In genomic region chr6:128992753-128993152, GRCm38 (mm10) we compare ENCODE assay signal across 9 mouse cellular contexts. TPM values are rescaled to one million over a fixed set of nuclear protein-coding genes. Genes with fewer than 3 reads are reported as not detected.
DNase-seq lines count a peak whose midpoint lies in the region; ATAC-seq lines count a peak whose summit lies in the region.
"Had no signal": no experiment of that assay in that cellular context is flagged by ENCODE, and none has a peak within 500 bp of the region (broad histone marks: within the 10 kb centered on the region; RNA-seq: fewer than 3 reads in every experiment).

No protein-coding gene starts in this region.

- no peaks in the 10 kb centered on the region for H3K9me3 ChIP-seq in liver, embryonic 12.5 days (replicated peaks)
- H3K9me3 ChIP-seq in liver, embryonic 11.5 days (ENCODE audit: control insufficient read depth, low read length): no peaks in the 10 kb centered on the region
- H3K9me3 ChIP-seq in embryonic facial prominence, embryonic 12.5 days: no peaks in the 10 kb centered on the region
- H3K9me3 ChIP-seq in limb, embryonic 11.5 days (ENCODE audit: control insufficient read depth, low read length): no peaks in the 10 kb centered on the region

- no peak for DNase-seq in liver, embryonic 11.5 days (ENCODE audit: low spot score)
- DNase-seq in limb, embryonic 11.5 days (ENCODE audit: low spot score): no peak
- DNase-seq in cerebellum, postnatal 4 days (ENCODE audit: low spot score in 2 of 2): no peak
- no peak for DNase-seq in layer of hippocampus, adult 11-12 months (ENCODE audit: low spot score)
- DNase-seq in gastrocnemius, postnatal 36 days: no peak
- DNase-seq: gastrocnemius, postnatal 25 days had no signal

- H3K4me3 ChIP-seq in liver, embryonic 12.5 days: no peak overlapping the region
- no peak overlapping the region for H3K4me3 ChIP-seq in liver, embryonic 11.5 days (ENCODE audit: low read depth, low read length)
- H3K4me3 ChIP-seq in embryonic facial prominence, embryonic 12.5 days: no peak overlapping the region
- H3K4me3 ChIP-seq in limb, embryonic 11.5 days (ENCODE audit: low read depth, low read length): no peak overlapping the region

- intact Hi-C loops in gastrocnemius, postnatal 36 days (cut with DNase I): no loop called here

- H3K4me1 ChIP-seq in liver, embryonic 12.5 days: peaks cover 20% of the 10 kb centered on the region
- H3K4me1 ChIP-seq in liver, embryonic 11.5 days (replicated peaks; ENCODE audit: control insufficient read depth, insufficient read depth, low read length): no peaks in the 10 kb centered on the region; the same call in 1 of the 2 replicates
- peaks cover 4% of the 10 kb centered on the region; the same call in 1 of the 2 replicates for H3K4me1 ChIP-seq in embryonic facial prominence, embryonic 12.5 days
- no peaks in the 10 kb centered on the region for H3K4me1 ChIP-seq in limb, embryonic 11.5 days (ENCODE audit: control insufficient read depth, insufficient read depth, low read length)

- no peak overlapping the region for H3K9ac ChIP-seq in liver, embryonic 12.5 days
- no peak overlapping the region for H3K9ac ChIP-seq in liver, embryonic 11.5 days (ENCODE audit: low read depth, low read length)
- H3K9ac ChIP-seq in embryonic facial prominence, embryonic 12.5 days: no peak overlapping the region
- H3K9ac ChIP-seq in limb, embryonic 11.5 days (ENCODE audit: low read length): no peak overlapping the region

- no peak overlapping the region for H3K4me2 ChIP-seq in liver, embryonic 12.5 days
- H3K4me2 ChIP-seq in liver, embryonic 11.5 days: no peak overlapping the region
- peak overlapping the region; percentile 17 for H3K4me2 ChIP-seq in embryonic facial prominence, embryonic 12.5 days (replicated peaks)
- H3K4me2 ChIP-seq in limb, embryonic 11.5 days (ENCODE audit: low read depth, severe bottlenecking): no peak overlapping the region

- no peak for ATAC-seq in liver, embryonic 12.5 days
- ATAC-seq in liver, embryonic 11.5 days (replicated peaks; ENCODE audit: low FRiP score): no peak
- peak; percentile 72; the same call in 1 of the 2 replicates for ATAC-seq in embryonic facial prominence, embryonic 12.5 days (ENCODE audit: insufficient number of reproducible peaks, insufficient read depth, low FRiP score, low TSS enrichment)
- ATAC-seq in limb, embryonic 11.5 days (ENCODE audit: insufficient number of reproducible peaks, low FRiP score, low TSS enrichment, low read depth): 0 out of 2 replicates have a peak, but pooled peaks have one; percentile 44
- 0 out of 2 replicates have a peak, but pooled peaks have one; percentile 30 for ATAC-seq in neutrophil, adult 5-6 weeks (ENCODE audit: extremely low read depth, insufficient number of reproducible peaks, low FRiP score, poor library complexity, severe bottlenecking)

- 63% methylated on average over 3 of the region's 3 CpGs for WGBS in liver, embryonic 12.5 days (ENCODE audit: insufficient replicate concordance)
- 77% methylated on average over 3 of the region's 3 CpGs for WGBS in liver, embryonic 11.5 days
- 22% methylated on average over 3 of the region's 3 CpGs for WGBS in embryonic facial prominence, embryonic 12.5 days
- WGBS in limb, embryonic 11.5 days: 77% methylated on average over 3 of the region's 3 CpGs

- peak overlapping the region; percentile 21; the same call in 1 of the 2 replicates for H3K27ac ChIP-seq in liver, embryonic 12.5 days
- H3K27ac ChIP-seq in liver, embryonic 11.5 days (ENCODE audit: low read depth, low read length): no peak overlapping the region
- H3K27ac ChIP-seq in embryonic facial prominence, embryonic 12.5 days: peak overlapping the region; percentile 78
- no peak overlapping the region for H3K27ac ChIP-seq in limb, embryonic 11.5 days (replicated peaks; ENCODE audit: low read depth, low read length)

- no peaks in the 10 kb centered on the region for H3K36me3 ChIP-seq in liver, embryonic 12.5 days
- no peaks in the 10 kb centered on the region for H3K36me3 ChIP-seq in liver, embryonic 11.5 days (ENCODE audit: control insufficient read depth, insufficient read depth, low read length)
- H3K36me3 ChIP-seq in embryonic facial prominence, embryonic 12.5 days: no peaks in the 10 kb centered on the region
- no peaks in the 10 kb centered on the region for H3K36me3 ChIP-seq in limb, embryonic 11.5 days (ENCODE audit: control insufficient read depth, insufficient read depth, low read length)

- H3K27me3 ChIP-seq in liver, embryonic 12.5 days (replicated peaks): no peaks in the 10 kb centered on the region
- no peaks in the 10 kb centered on the region for H3K27me3 ChIP-seq in liver, embryonic 11.5 days (replicated peaks; ENCODE audit: control insufficient read depth, insufficient read depth, low read length)
- no peaks in the 10 kb centered on the region for H3K27me3 ChIP-seq in embryonic facial prominence, embryonic 12.5 days
- H3K27me3 ChIP-seq in limb, embryonic 11.5 days (ENCODE audit: control insufficient read depth, insufficient read depth, low read length): no peaks in the 10 kb centered on the region

RNA-seq across cellular contexts. Expression of gene Klrb1f, which starts 52.9 kb away (rescaled TPM):
- polyA plus RNA-seq in liver, embryonic 12.5 days (2016; fragmentation: Nextera tagmentation; extraction: Ambion mirVana): 0.38 and 0.50 TPM in 2 replicates
- 0.29 and 0.51 TPM in 2 replicates for polyA plus RNA-seq in liver, embryonic 11.5 days (2014; fragmentation: Nextera tagmentation; extraction: Ambion mirVana)
- 0.49 TPM in 1 of 2 replicates, not detected in the other for polyA plus RNA-seq in embryonic facial prominence, embryonic 12.5 days (2016; fragmentation: Nextera tagmentation; extraction: Ambion mirVana)
- 0.11 TPM in 1 of 2 replicates, not detected in the other for polyA plus RNA-seq in limb, embryonic 11.5 days (2014; fragmentation: Nextera tagmentation; extraction: Ambion mirVana)
- 0.86 and 1.2 TPM in 2 replicates for total RNA-seq in neutrophil, adult 5-6 weeks (2017)
- total RNA-seq in gastrocnemius, postnatal 36 days (2021): not detected
- total RNA-seq: gastrocnemius, postnatal 25 days had no signal

RNA-seq across cellular contexts. Expression of gene Clec2g, which starts 58.6 kb away (rescaled TPM):
- polyA plus RNA-seq in liver, embryonic 12.5 days (2016; fragmentation: Nextera tagmentation; extraction: Ambion mirVana): not detected in 2 replicates
- polyA plus RNA-seq in liver, embryonic 11.5 days (2014; fragmentation: Nextera tagmentation; extraction: Ambion mirVana): not detected in 2 replicates
- not detected in 2 replicates for polyA plus RNA-seq in embryonic facial prominence, embryonic 12.5 days (2016; fragmentation: Nextera tagmentation; extraction: Ambion mirVana)
- not detected in 2 replicates for polyA plus RNA-seq in limb, embryonic 11.5 days (2014; fragmentation: Nextera tagmentation; extraction: Ambion mirVana)
- total RNA-seq in neutrophil, adult 5-6 weeks (2017): 2.9 TPM in 1 of 2 replicates, not detected in the other
- total RNA-seq in gastrocnemius, postnatal 36 days (2021): 1 to 10 TPM; 2.3 to 2.5 TPM

Comparison
In these comparisons a context has a peak if more than half of its experiments do, and no peak if none do; other contexts are left out.
1. H3K27ac ChIP-seq: peak in liver, embryonic 12.5 days (single experiment) and embryonic facial prominence, embryonic 12.5 days (single experiment); none in liver, embryonic 11.5 days (single experiment) and limb, embryonic 11.5 days (single experiment).
2. ATAC-seq: peak in embryonic facial prominence, embryonic 12.5 days (single experiment), limb, embryonic 11.5 days (single experiment) and neutrophil, adult 5-6 weeks (single experiment); none in liver, embryonic 12.5 days (single experiment) and liver, embryonic 11.5 days (single experiment).